Mouse (Mus musculus): ENCODE data around the gene Ccl6.

DNA sequence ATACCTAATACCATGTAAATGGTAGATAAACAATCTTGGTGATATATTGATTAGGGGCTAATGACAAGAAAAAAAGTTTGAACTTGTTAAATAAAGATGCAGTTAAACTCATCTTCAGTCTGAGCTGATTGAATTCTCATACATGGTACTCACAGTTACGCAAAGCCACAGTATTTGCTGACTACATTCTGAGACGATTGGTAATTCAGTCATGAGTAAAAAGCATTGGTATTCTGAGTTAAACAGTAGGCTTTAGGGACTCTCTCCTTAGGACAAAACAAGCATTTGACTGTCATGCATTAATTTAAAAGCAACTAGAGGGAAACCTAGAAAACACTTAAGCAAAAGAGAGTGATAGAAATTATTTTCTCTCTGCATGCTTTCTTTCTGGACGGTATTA, 30.7 kb upstream of the Ccl6 start:
- TF ChIP-seq POLR2A (IDR thresholded peaks at IDR 0.05; ENCODE audit: control insufficient read depth, low read depth, low read length) (no peak), CTCF (IDR thresholded peaks at IDR 0.05; ENCODE audit: control insufficient read depth, insufficient read depth, insufficient replicate concordance, low read depth, low read length) (no peak)

All from testis, adult 2 months (tissue).